Mouse (Mus musculus) liver, embryonic 12.5 days (tissue): ENCODE measurements around the gene Vmn2r1. TPM values are rescaled to one million over a fixed set of nuclear protein-coding genes. Genes with fewer than 3 reads are reported as not detected.

Source experiments
- ATAC-seq: fragments of 200-750 bp; cut with Nextera tagmentation; 2 replicates; pipeline ENCODE4 v1.8.0; 2017; ENCODE audit warnings: moderate number of reproducible peaks, mild to moderate bottlenecking, moderate library complexity
- H3K27ac ChIP-seq: fragments of 300-500 bp; sonication (generic); 2 replicates; pipeline ENCODE4 v1.5.1; 2016; ENCODE audit warnings: mild to moderate bottlenecking
- H3K27me3 ChIP-seq: fragments of 300-500 bp; sonication (generic); replicated peaks from 2 replicates; pipeline ENCODE4 v1.6.1; 2016; ENCODE audit warnings: mild to moderate bottlenecking, moderate library complexity
- H3K36me3 ChIP-seq: fragments of 300-500 bp; sonication (generic); 2 replicates; pipeline ENCODE4 v1.6.1; 2016; ENCODE audit warnings: mild to moderate bottlenecking, moderate library complexity
- H3K4me1 ChIP-seq: fragments of 300-500 bp; sonication (generic); 2 replicates; pipeline ENCODE4 v1.6.1; 2016
- H3K4me2 ChIP-seq: fragments of 300-500 bp; sonication (generic); 2 replicates; pipeline ENCODE4 v1.6.1; 2016; ENCODE audit warnings: mild to moderate bottlenecking, moderate library complexity
- H3K4me3 ChIP-seq: fragments of 300-500 bp; sonication (generic); 2 replicates; pipeline ENCODE4 v1.5.1; 2016; ENCODE audit warnings: mild to moderate bottlenecking, moderate library complexity
- H3K9ac ChIP-seq: fragments of 300-500 bp; sonication (generic); 2 replicates; pipeline ENCODE4 v1.6.1; 2016; ENCODE audit warnings: mild to moderate bottlenecking, moderate library complexity
- H3K9me3 ChIP-seq: fragments of 300-500 bp; sonication (generic); replicated peaks from 2 replicates; pipeline ENCODE4 v1.6.1; 2016; ENCODE audit warnings: mild to moderate bottlenecking, moderate library complexity
- WGBS: fragments of 180-500 bp; shearing (Covaris S2); methylation state at CpG from one replicate; pipeline ENCODE4 v1.1.7; 2016; ENCODE audit not compliant: insufficient replicate concordance; 5-methylcytosine and 5-hydroxymethylcytosine counted together
- polyA plus RNA-seq: library from polyadenylated mRNA; unstranded; fragments of >200 nt; fragmentation: Nextera tagmentation; extraction: Ambion mirVana; gene quantifications from 2 replicates; pipeline ENCODE4 v1.2.1, GENCODE M21; 2016

The Vmn2r1 gene
- polyA plus RNA-seq: not detected in 2 replicates

DNA sequence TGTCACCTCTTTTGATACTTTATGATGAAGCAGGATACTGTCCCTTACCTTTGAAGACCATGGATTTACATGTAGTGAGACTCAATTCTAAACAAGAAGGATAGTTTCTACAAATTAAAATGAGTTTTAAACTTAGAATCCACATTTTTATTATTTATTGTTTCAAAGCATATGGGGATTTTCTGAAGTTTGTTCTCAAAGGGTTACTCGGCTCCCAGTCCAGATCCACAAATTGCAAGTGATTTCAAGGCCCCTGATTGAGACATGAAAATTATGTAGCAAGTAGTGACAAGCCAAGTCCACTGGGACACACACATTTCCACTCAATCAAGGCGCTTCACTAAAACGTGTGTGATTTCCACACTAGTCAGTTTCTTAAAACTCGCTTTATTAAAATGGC is at the start of gene Vmn2r1:
TSS of gene Vmn2r1 (plus strand) at position 301 of the 400 bp plus-strand sequence.
- Histone ChIP-seq H3K9ac (no peak within 1 kb of the TSS), H3K4me3 (no peak within 1 kb of the TSS), H3K9me3 (no peaks in the 10 kb centered on the region), H3K27me3 (no peaks in the 10 kb centered on the region), H3K4me1 (no peaks in the 10 kb centered on the region), H3K4me2 (no peak within 1 kb of the TSS), H3K27ac (no peak within 1 kb of the TSS), H3K36me3 (no peaks in the 10 kb centered on the region)
- no peak for ATAC-seq
- 63% methylated on average over 4 of the region's 4 CpGs for WGBS

DNA sequence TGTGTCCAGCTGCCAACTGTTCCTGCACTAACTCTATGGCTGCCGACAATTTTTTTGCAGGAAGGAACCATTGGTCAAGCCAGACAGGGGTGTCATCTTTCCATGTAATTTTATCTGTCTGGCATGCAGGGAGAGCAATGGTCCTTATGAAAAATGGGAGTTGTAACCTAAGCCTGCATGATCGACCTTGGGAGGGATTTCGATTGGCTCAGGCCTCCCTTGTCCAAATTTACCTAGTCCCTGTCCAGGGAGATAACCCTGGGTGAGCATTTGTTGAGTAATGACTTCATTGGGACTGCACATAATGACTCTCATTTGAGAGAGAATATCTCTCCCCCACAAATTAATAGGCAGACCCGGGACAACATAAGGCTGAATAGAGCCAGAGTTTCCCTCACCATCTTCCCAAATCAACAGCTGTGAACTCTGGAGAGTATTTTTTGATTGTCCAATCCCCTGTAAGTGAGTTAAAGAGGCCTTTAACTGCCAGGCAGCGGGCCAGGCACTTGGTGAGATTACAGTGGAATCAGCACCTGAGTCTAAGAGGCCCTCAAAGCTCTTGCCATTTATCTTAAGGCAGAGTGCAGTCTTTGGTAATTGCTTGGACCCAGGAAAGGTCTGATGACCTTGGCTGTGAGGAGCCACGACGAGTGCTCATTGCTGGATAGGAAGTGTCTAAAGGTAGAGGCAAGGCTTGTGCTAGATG is 43.1 kb upstream of the Vmn2r1 start:
- no peak overlapping the region for H3K4me2 ChIP-seq
- H3K4me1 ChIP-seq: no peaks in the 10 kb centered on the region
- no peaks in the 10 kb centered on the region for H3K9me3 ChIP-seq
- H3K9ac ChIP-seq: no peak overlapping the region
- H3K27ac ChIP-seq: no peak overlapping the region
- no peak for ATAC-seq
- no peaks in the 10 kb centered on the region for H3K36me3 ChIP-seq
- H3K4me3 ChIP-seq: no peak overlapping the region
- H3K27me3 ChIP-seq: no peaks in the 10 kb centered on the region
- 63% methylated on average over 7 of the region's 7 CpGs for WGBS

DNA sequence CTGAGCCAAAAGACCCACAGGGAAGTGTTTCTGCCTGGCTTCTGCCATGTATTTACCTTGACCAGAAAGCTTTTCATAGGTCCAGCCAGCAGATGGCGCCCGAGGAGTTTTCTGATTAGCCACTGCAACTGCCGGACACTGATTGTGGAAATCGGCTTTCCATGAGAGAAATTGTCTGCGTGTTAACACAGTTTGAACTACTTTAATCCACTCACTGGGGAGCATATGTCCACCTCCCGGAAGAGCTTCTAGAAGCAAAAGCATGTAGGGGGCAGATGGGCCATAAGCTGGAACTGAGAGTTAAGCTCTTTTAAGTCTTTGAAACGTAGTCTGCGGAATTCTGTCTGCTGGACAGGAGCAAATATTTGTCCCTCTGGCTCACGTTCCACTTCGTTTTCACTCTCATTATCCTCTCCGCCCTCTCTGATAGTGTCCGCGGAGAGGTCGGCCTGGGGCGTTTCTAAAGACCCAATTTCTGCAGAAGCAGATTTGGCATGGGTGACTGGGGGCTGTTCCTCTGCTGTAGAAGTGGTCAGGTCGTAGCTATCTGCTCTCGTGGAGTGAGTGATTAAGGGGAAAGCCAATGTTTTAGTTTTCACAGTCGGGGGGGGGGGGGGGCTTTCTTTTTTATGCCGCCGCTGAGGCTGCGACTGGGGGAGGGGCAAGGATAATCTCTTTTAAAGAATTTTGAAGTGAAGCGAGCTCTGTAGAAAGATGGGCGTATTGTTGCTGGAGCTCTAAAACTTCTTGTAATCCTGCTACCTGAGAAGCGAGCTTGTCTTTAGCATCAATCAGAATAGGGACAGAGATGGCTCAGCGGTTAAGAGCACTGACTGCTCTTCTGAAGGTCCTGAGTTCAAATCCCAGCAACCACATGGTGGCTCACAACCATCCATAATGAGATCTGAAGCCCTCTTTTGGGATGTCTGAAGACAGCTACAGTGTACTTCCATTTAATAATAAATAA is 41.2 kb upstream of the Vmn2r1 start:
- no peak overlapping the region for H3K9ac ChIP-seq
- no peaks in the 10 kb centered on the region for H3K36me3 ChIP-seq
- peak; percentile 21; the same call in 1 of the 2 replicates for ATAC-seq
- H3K9me3 ChIP-seq: no peaks in the 10 kb centered on the region
- peak overlapping the region; percentile 27 for H3K4me3 ChIP-seq
- H3K4me2 ChIP-seq: peak overlapping the region; percentile 46
- no peak overlapping the region for H3K27ac ChIP-seq
- no peaks in the 10 kb centered on the region for H3K27me3 ChIP-seq
- no peaks in the 10 kb centered on the region for H3K4me1 ChIP-seq
- WGBS: 30% methylated on average over 25 of the region's 25 CpGs

DNA sequence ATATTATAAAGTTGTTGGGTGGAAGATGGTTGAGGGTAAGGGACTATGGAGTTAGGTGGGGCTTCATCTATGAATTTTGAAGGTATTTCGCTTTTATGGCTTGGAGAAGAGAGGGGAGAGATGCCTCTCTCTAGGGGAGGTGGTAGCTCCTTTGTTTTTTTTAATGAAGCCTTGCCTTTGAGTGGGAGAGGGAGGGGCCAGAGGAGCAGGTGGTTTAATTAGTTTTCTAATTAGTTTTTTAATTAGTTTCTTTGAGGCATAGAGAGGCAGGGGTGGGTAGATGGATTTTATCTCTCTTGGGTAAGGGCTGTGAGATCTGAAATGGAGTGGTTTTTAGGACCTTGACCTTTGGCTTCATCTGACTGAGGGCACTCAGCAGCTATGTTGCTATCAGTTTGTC is 31.4 kb downstream of the Vmn2r1 start:
- no peaks in the 10 kb centered on the region for H3K4me1 ChIP-seq
- 54% methylated on average over 1 of the region's 1 CpGs for WGBS
- no peak overlapping the region for H3K9ac ChIP-seq
- H3K4me3 ChIP-seq: no peak overlapping the region
- H3K9me3 ChIP-seq: no peaks in the 10 kb centered on the region
- no peaks in the 10 kb centered on the region for H3K36me3 ChIP-seq
- no peak overlapping the region for H3K27ac ChIP-seq
- H3K27me3 ChIP-seq: no peaks in the 10 kb centered on the region
- no peak overlapping the region for H3K4me2 ChIP-seq
- no peak for ATAC-seq

DNA sequence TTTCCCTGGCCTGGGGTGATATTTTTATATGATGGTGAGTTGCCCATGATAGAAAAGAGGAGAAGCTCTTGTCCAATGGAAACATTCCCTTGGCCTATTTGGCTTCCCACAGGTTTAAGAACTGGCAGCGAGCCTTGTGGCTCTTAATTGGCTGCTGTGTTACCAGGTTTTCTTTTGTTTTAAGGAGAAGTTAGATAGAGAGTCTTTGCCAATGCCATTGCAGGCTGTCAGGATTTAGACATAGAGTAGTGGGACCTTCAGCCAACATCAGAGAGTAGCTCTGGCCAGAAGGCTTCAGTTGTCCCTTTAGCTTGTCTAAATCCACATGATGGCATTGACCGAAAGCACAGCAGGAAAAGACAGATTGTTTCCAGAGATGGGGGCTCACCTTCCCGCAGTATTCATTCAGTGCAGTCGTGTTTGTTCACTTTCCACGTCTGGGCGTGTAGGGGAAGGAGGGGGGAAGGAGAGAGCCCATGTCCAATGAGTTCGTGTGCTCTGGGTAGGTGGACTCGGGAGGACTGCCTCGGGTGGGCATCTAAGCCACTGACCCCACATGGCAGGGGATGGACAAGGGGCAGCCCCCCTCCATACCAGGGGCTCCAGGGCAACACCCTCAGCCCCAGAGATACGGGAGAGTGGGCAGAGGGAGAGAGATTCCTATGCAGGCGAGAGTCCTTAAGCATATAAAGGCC is 32.2 kb downstream of the Vmn2r1 start:
- Histone ChIP-seq H3K4me2 (no peak overlapping the region), H3K4me3 (no peak overlapping the region), H3K27me3 (no peaks in the 10 kb centered on the region), H3K27ac (no peak overlapping the region), H3K36me3 (no peaks in the 10 kb centered on the region), H3K9ac (no peak overlapping the region), H3K9me3 (no peaks in the 10 kb centered on the region), H3K4me1 (no peaks in the 10 kb centered on the region)
- no peak for ATAC-seq
- WGBS: 74% methylated on average over 11 of the region's 11 CpGs

DNA sequence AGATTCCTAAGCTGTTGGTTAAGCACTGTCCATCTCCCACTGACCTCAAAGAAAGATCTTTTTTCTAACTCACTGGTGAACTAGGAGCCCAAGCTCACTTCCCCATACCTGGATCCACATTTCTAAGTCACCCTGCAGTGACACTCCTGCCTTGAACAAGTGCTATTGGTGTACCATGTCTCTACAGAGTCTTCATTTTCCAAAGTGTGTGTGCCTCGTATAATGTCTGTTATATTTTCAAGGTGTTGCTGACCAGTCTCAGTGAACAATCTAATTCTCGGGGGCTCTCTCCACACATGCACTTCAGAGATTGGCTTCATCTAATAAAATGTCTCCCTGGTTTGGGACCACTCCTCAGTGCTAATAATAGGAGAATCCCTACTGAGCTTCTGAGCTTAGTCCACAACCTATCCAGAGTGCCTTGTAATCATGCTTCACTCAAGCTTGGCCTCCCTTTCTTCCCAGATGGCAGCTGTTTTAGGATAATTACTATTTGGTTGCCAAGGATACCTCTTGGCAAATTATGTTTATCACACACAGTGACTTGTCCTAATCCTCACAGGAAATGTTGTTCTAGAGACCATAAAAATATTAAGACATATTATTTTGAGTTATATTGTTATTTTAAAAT is 60.6 kb downstream of the Vmn2r1 start, which contains the start of gene Vmn2r2:
TSS of gene Vmn2r2 (minus strand) at position 51 of the 631 bp plus-strand sequence.
- no peak within 1 kb of the TSS for H3K27ac ChIP-seq
- no peaks in the 10 kb centered on the region for H3K27me3 ChIP-seq
- no peaks in the 10 kb centered on the region for H3K9me3 ChIP-seq
- WGBS: 53% methylated on average over 2 of the region's 2 CpGs
- no peak within 1 kb of the TSS for H3K4me2 ChIP-seq
- ATAC-seq: no peak
- H3K4me1 ChIP-seq: no peaks in the 10 kb centered on the region
- H3K9ac ChIP-seq: no peak within 1 kb of the TSS
- no peaks in the 10 kb centered on the region for H3K36me3 ChIP-seq
- no peak within 1 kb of the TSS for H3K4me3 ChIP-seq

Other genes starting within 250 kb of the Vmn2r1 start
- gene Plch1, start 182.1 kb upstream of the Vmn2r1 start, polyA plus RNA-seq: 0.14 and 0.19 TPM in 2 replicates
- gene E130311K13Rik, start 152.1 kb upstream of the Vmn2r1 start, polyA plus RNA-seq: 2.2 and 2.5 TPM in 2 replicates
- 12.3 and 12.5 TPM in 2 replicates for gene Slc33a1, start 116.8 kb upstream of the Vmn2r1 start, polyA plus RNA-seq
- gene Gmps, start 105.4 kb upstream of the Vmn2r1 start, polyA plus RNA-seq: 37.1 and 37.7 TPM in 2 replicates
- 0.06 TPM in 1 of 2 replicates, not detected in the other for gene Vmn2r2, start 60.4 kb downstream of the Vmn2r1 start, polyA plus RNA-seq
- gene Vmn2r3, start 208.2 kb downstream of the Vmn2r1 start, polyA plus RNA-seq: not detected in 2 replicates